Mouse (Mus musculus) heart, postnatal 0 days (tissue): ENCODE measurements around the gene Zfp184.

Experiments used
- CTCF ChIP-seq: IDR thresholded peaks from 2 replicates; pipeline ENCODE4 v1.5.1; 2016; ENCODE audit warnings: antibody characterized with exemption, control low read depth, low read depth
- EP300 ChIP-seq: IDR thresholded peaks from 2 replicates; pipeline ENCODE4 v1.6.1; 2016; ENCODE audit warnings: antibody characterized with exemption, low read depth

DNA sequence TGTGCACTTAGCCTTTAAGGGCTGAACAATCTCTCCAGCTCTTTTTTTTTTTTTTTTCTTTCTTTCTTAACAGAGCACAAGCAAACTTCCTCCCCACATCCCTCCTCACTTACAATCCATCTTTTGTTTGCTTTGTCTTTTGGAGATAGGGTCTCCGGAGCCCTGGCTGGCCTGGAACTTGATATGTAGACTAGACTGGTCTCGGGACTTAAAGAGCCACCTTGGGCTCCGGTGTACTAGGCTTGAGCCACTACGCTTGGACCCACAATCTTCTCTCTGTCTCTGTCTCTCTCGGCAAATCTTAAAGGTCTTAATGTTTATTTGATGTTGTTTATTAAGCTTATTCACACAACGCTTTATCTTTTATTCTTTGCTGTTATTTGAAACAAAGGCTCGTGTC lies 34.2 kb upstream of the Zfp184 start:
- TF ChIP-seq CTCF (no peak), EP300 (no peak)
